Mouse (Mus musculus): ENCODE results near the gene Usb1. TPM values are rescaled to one million over a fixed set of nuclear protein-coding genes. Genes with fewer than 3 reads are reported as not detected.

Usb1 gene
- polyA plus RNA-seq, 1 experiment, result 31.1 TPM

Other genes starting within 250 kb of the Usb1 start
- gene Kifc3, start 129.5 kb upstream of the Usb1 start, polyA plus RNA-seq (2012; rRNA removed), result 25.6 and 31.4 TPM in 2 replicates
- 0.23 and 0.46 TPM in 2 replicates for gene Cngb1, start 25.7 kb upstream of the Usb1 start, polyA plus RNA-seq (2012; rRNA removed)
- 0.49 TPM in 1 of 2 replicates, not detected in the other for gene Tepp, start 21.7 kb upstream of the Usb1 start, polyA plus RNA-seq (2012; rRNA removed)
- 4.8 and 6.2 TPM in 2 replicates for gene Zfp319, start 334 bp upstream of the Usb1 start, polyA plus RNA-seq (2012; rRNA removed)
- gene Mmp15, start 20.0 kb downstream of the Usb1 start, polyA plus RNA-seq (2012; rRNA removed), result 9.5 and 10.7 TPM in 2 replicates
- gene Cfap20, start 102.6 kb downstream of the Usb1 start, polyA plus RNA-seq (2012; rRNA removed), result 31.0 and 33.0 TPM in 2 replicates
- gene Csnk2a2, start 157.8 kb downstream of the Usb1 start, polyA plus RNA-seq (2012; rRNA removed), result 17.9 and 18.6 TPM in 2 replicates
- gene Ccdc113, start 201.8 kb downstream of the Usb1 start, polyA plus RNA-seq (2012; rRNA removed), result not detected in 2 replicates
- not detected in 2 replicates for gene Prss54, start 244.1 kb downstream of the Usb1 start, polyA plus RNA-seq (2012; rRNA removed)